Mouse (Mus musculus): ENCODE data around the gene Thbs2. TPM values are rescaled to one million over a fixed set of nuclear protein-coding genes. Genes with fewer than 3 reads are reported as not detected.

The Thbs2 gene
- polyA plus RNA-seq, 1 experiment = 11.5 TPM

DNA sequence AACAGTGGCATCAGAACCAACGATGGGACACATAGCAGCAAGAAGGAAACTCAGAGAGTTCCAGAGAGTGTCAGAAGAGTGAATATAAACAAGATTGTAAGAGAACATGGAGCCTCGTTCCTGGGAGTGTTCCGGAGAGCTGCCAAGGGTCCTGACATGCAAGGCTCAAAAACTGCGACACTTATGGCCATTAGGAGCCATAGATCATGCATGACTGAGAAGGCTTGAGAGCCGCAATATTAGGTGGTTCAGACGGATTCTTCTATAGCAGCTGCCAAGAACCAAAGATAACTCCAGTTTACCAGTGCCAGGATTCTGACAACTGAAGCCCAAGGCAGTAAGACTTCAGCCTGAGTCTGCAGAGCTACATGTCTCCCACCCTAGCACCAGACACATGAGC, 3.1 kb upstream of the Thbs2 start:
- Histone ChIP-seq H3K27me3 (ENCODE audit: control insufficient read depth, insufficient read depth, insufficient read length) (no peaks in the 10 kb centered on the region), H3K36me3 (ENCODE audit: control insufficient read depth, insufficient read depth) (no peaks in the 10 kb centered on the region)

DNA sequence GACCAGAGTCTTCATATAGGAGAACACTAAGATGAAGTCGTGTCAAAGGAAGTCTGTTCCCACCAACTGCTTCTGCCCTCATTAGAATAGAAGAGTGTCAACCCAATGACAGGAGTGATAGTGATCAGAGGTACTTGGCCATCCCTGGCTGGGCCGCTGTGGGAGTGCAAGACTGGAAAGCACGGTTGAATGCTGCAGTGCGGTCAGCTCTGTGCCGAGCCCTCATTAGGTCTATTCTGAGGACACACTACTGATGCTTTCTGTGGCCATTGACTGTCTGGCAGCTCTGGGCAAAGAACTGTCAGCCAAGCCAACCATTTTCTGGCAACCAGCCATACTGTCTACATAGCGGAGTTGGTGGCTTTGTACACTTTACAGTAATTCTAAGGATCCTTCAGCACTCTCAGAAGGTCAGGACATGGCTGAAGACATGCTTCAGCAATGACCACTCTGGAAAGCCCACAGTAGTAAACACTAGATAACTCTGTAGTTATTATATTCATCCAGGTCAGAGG, 2.3 kb upstream of the Thbs2 start:
- peaks cover 7% of the 10 kb centered on the region for H3K79me2 ChIP-seq (ENCODE audit: control insufficient read depth, insufficient read depth)
- no peaks in the 10 kb centered on the region for H3K36me3 ChIP-seq (ENCODE audit: control insufficient read depth, insufficient read depth)
- H3K4me3 ChIP-seq (ENCODE audit: insufficient read depth, poor library complexity, severe bottlenecking) = no peak overlapping the region
- no peaks in the 10 kb centered on the region for H3K27me3 ChIP-seq (ENCODE audit: control insufficient read depth, insufficient read depth, insufficient read length)
- H3ac ChIP-seq (ENCODE audit: control insufficient read depth, insufficient read length, low read depth) = no peak overlapping the region
- TF ChIP-seq USF1 (IDR thresholded peaks at IDR 0.05; ENCODE audit: low read depth) = no peak
- no peak for TF ChIP-seq MYOG (IDR thresholded peaks at IDR 0.05; ENCODE audit: control insufficient read depth, extremely low read depth, insufficient read length)
- no peak for TF ChIP-seq CEBPB (IDR thresholded peaks at IDR 0.05; ENCODE audit: low read depth)
- no peak for TF ChIP-seq FOSL1 (IDR thresholded peaks at IDR 0.05; ENCODE audit: insufficient read depth, low read length, poor library complexity, severe bottlenecking)
- TF ChIP-seq MYOD1 (IDR thresholded peaks at IDR 0.05; ENCODE audit: control insufficient read depth, insufficient read length, low read depth) = no peak
- TF ChIP-seq MAX (IDR thresholded peaks at IDR 0.05) = no peak
- no peak for TF ChIP-seq CTCF (IDR thresholded peaks at IDR 0.05; ENCODE audit: control insufficient read depth, insufficient read depth, insufficient read length)
- H3K79me3 ChIP-seq (ENCODE audit: low read depth) = peaks cover 4% of the 10 kb centered on the region

More for the DNA sequence above, 3.1 kb upstream of the Thbs2 start:
- peaks cover 7% of the 10 kb centered on the region for H3K79me2 ChIP-seq (ENCODE audit: control insufficient read depth, insufficient read depth)
- no peak overlapping the region for H3K4me3 ChIP-seq (ENCODE audit: insufficient read depth, poor library complexity, severe bottlenecking)
- TF ChIP-seq CEBPB (IDR thresholded peaks at IDR 0.05; ENCODE audit: low read depth) (no peak), USF1 (IDR thresholded peaks at IDR 0.05; ENCODE audit: low read depth) (no peak), CTCF (IDR thresholded peaks at IDR 0.05; ENCODE audit: control insufficient read depth, insufficient read depth, insufficient read length) (no peak), FOSL1 (IDR thresholded peaks at IDR 0.05; ENCODE audit: insufficient read depth, low read length, poor library complexity, severe bottlenecking) (no peak), MYOG (IDR thresholded peaks at IDR 0.05; ENCODE audit: control insufficient read depth, extremely low read depth, insufficient read length) (no peak), MYOD1 (IDR thresholded peaks at IDR 0.05; ENCODE audit: control insufficient read depth, insufficient read length, low read depth) (no peak), MAX (IDR thresholded peaks at IDR 0.05) (no peak)
- no peak overlapping the region for H3ac ChIP-seq (ENCODE audit: control insufficient read depth, insufficient read length, low read depth)
- H3K79me3 ChIP-seq (ENCODE audit: low read depth) = peaks cover 3% of the 10 kb centered on the region

DNA sequence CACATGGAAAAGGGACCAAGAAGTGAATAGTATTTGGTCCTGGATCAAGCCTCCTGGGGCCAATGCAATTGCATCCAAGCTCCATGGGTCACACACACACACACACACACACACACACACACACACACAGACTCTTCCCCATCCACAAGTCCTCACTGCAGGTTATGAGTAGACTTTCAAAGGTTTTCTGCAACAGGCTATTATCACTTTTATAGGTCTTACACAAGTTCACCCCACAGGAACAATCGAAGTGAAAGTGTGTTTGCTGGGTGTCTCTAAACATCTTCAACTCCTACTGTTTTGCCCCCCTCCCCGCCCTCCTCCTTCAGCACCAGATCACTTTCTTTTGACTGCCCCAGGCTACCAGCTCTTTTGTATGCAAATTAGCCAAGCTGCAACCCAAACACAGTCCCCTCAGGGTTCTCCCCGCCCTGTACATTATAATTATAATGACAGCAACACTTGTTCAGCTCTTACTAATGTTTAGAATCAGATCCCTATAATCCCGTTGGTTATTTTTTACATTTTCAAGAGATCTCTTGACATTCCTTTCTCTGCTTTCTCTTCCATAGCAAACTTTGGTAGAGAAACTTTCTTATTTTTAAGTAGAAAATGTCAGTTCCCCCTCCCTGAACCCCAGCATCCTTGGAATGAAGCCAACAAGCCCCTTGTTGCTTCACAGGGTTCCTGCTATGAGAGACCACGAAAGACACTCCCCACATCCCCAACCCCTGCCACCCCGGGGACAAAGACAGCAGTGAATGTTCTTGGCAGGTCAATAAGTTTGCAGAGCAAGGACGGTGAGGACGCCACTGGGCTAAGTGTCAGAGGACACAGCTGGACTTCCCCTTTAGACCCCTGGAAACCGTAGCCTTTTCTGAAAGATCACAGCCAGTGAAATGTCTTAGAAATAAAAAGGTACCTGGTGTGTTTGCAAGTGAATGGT, 714 bp downstream of the Thbs2 start:
- Histone ChIP-seq H3K4me3 (ENCODE audit: insufficient read depth, poor library complexity, severe bottlenecking) (peak overlapping the region; percentile 29), H3K79me3 (ENCODE audit: low read depth) (peaks cover 4% of the 10 kb centered on the region), H3ac (ENCODE audit: control insufficient read depth, insufficient read length, low read depth) (peak overlapping the region; percentile 63), H3K79me2 (ENCODE audit: control insufficient read depth, insufficient read depth) (peaks cover 7% of the 10 kb centered on the region), H3K36me3 (ENCODE audit: control insufficient read depth, insufficient read depth) (no peaks in the 10 kb centered on the region), H3K27me3 (ENCODE audit: control insufficient read depth, insufficient read depth, insufficient read length) (no peaks in the 10 kb centered on the region)
- TF ChIP-seq CTCF (IDR thresholded peaks at IDR 0.05; ENCODE audit: control insufficient read depth, insufficient read depth, insufficient read length) (no peak), MYOG (IDR thresholded peaks at IDR 0.05; ENCODE audit: control insufficient read depth, extremely low read depth, insufficient read length) (no peak), CEBPB (IDR thresholded peaks at IDR 0.05; ENCODE audit: low read depth) (no peak), USF1 (IDR thresholded peaks at IDR 0.05; ENCODE audit: low read depth) (no peak), MYOD1 (IDR thresholded peaks at IDR 0.05; ENCODE audit: control insufficient read depth, insufficient read length, low read depth) (no peak), MAX (IDR thresholded peaks at IDR 0.05) (no peak), FOSL1 (IDR thresholded peaks at IDR 0.05; ENCODE audit: insufficient read depth, low read length, poor library complexity, severe bottlenecking) (no peak)

DNA sequence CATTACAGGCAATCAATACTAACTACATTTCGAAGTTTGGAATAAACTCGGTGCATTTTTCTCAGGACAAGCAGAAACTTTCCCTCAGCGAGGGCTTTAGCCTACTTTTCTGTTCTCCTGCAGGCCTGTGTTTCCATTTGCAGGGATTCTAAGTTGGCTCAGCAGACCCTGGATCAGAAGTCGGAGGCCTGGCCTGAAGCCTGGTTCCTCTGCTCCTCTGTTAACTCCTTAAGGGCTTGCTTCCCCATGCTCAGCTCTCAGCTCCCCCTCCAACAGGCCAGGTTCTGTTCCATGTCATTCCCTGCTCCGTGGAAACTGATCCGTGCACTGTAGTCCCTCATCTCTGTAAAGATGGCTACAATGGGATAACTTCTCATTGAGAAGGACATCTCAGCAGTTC, 2.1 kb downstream of the Thbs2 start:
- Histone ChIP-seq H3ac (ENCODE audit: control insufficient read depth, insufficient read length, low read depth) (no peak overlapping the region), H3K79me3 (ENCODE audit: low read depth) (peaks cover 4% of the 10 kb centered on the region), H3K27me3 (ENCODE audit: control insufficient read depth, insufficient read depth, insufficient read length) (no peaks in the 10 kb centered on the region), H3K79me2 (ENCODE audit: control insufficient read depth, insufficient read depth) (peaks cover 7% of the 10 kb centered on the region), H3K4me3 (ENCODE audit: insufficient read depth, poor library complexity, severe bottlenecking) (no peak overlapping the region), H3K36me3 (ENCODE audit: control insufficient read depth, insufficient read depth) (no peaks in the 10 kb centered on the region)
- TF ChIP-seq CEBPB (IDR thresholded peaks at IDR 0.05; ENCODE audit: low read depth) (no peak), MAX (IDR thresholded peaks at IDR 0.05) (no peak), USF1 (IDR thresholded peaks at IDR 0.05; ENCODE audit: low read depth) (no peak), CTCF (IDR thresholded peaks at IDR 0.05; ENCODE audit: control insufficient read depth, insufficient read depth, insufficient read length) (no peak)

DNA sequence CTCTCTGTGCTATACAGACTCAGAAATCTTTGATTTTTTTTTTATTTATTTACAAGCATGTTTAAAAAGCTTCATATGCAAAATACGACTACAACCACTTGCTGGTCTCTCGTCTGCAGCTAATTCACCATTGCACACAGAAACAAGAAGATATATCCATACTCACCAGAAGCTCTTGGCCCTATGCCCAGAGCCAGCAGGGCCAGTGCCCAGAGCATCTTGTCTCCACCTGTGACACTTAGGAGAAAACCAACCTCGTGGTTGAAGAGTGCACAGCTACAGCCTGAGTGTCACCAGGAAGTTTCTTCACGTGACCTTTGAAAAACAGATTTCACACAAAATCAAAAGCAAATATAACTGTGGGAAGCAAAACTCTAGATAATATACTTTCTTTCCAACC, 2.8 kb downstream of the Thbs2 start:
- TF ChIP-seq MYOG (IDR thresholded peaks at IDR 0.05; ENCODE audit: control insufficient read depth, extremely low read depth, insufficient read length) = no peak
- TF ChIP-seq MYOD1 (IDR thresholded peaks at IDR 0.05; ENCODE audit: control insufficient read depth, insufficient read length, low read depth) = no peak
- no peak for TF ChIP-seq CEBPB (IDR thresholded peaks at IDR 0.05; ENCODE audit: low read depth)
- no peak for TF ChIP-seq USF1 (IDR thresholded peaks at IDR 0.05; ENCODE audit: low read depth)
- H3ac ChIP-seq (ENCODE audit: control insufficient read depth, insufficient read length, low read depth) = no peak overlapping the region
- no peaks in the 10 kb centered on the region for H3K36me3 ChIP-seq (ENCODE audit: control insufficient read depth, insufficient read depth)
- H3K79me3 ChIP-seq (ENCODE audit: low read depth) = peaks cover 4% of the 10 kb centered on the region
- H3K79me2 ChIP-seq (ENCODE audit: control insufficient read depth, insufficient read depth) = peaks cover 7% of the 10 kb centered on the region
- H3K4me3 ChIP-seq (ENCODE audit: insufficient read depth, poor library complexity, severe bottlenecking) = no peak overlapping the region
- no peaks in the 10 kb centered on the region for H3K27me3 ChIP-seq (ENCODE audit: control insufficient read depth, insufficient read depth, insufficient read length)
